Mouse (Mus musculus): ENCODE measurements around the gene Hoxc9.

- TF ChIP-seq CTCF (IDR thresholded peaks at IDR 0.05; ENCODE audit: low read depth) (no peak), EP300 (IDR thresholded peaks at IDR 0.05; ENCODE audit: low read depth) (no peak)
These were observed 58.0 kb downstream of the Hoxc9 start for GRCm38 (mm10) chr15:103034043-103034806.
